Mouse (Mus musculus): ENCODE data around the gene Slain1.
A peak's percentile ranks its signal among the peaks of the same experiment; 100 is the strongest.
"Not testable (repeated sequence)": the region's sequence is repeated elsewhere in the genome, so short reads cannot be mapped to it uniquely, and the experiment has no call there.

Slain1 gene

GRCm38 (mm10) chr14:103728506-103728905 is 78.5 kb downstream of the Slain1 start:
- no peak for DNase-seq

- no peak for DNase-seq
Measured at GRCm38 (mm10) chr14:103728951-103729725, 79.1 kb downstream of the Slain1 start.

- no peak for DNase-seq
Measured at GRCm38 (mm10) chr14:103729760-103730367, 79.8 kb downstream of the Slain1 start.

GRCm38 (mm10) chr14:103732626-103733025 is 82.6 kb downstream of the Slain1 start:
- no peak for DNase-seq

GRCm38 (mm10) chr14:103741216-103741615 is 91.2 kb downstream of the Slain1 start:
- DNase-seq: peak; percentile 32

- peak; percentile 19 for DNase-seq
Measured at GRCm38 (mm10) chr14:103742150-103742549, 92.1 kb downstream of the Slain1 start.

- DNase-seq: no peak
Measured at GRCm38 (mm10) chr14:103747345-103747744, 97.3 kb downstream of the Slain1 start.

- DNase-seq: not testable (repeated sequence)
Measured at GRCm38 (mm10) chr14:103750638-103751037, 100.6 kb downstream of the Slain1 start.

- DNase-seq: no peak
Measured at GRCm38 (mm10) chr14:103751384-103751783, 101.4 kb downstream of the Slain1 start.

GRCm38 (mm10) chr14:103752773-103753172 is 102.7 kb downstream of the Slain1 start:
- no peak for DNase-seq

GRCm38 (mm10) chr14:103754041-103754440 is 104.0 kb downstream of the Slain1 start:
- no peak for DNase-seq

- no peak for DNase-seq
Measured at GRCm38 (mm10) chr14:103754465-103754864, 104.4 kb downstream of the Slain1 start.

All from kidney, adult 18-20 months (tissue).